Mouse (Mus musculus) liver, postnatal 0 days (tissue): Measurements from ENCODE around the gene Ttc39b. TPM values are rescaled to one million over a fixed set of nuclear protein-coding genes. Genes with fewer than 3 reads are reported as not detected.
"Not testable (repeated sequence)": the region's sequence is repeated elsewhere in the genome, so short reads cannot be mapped to it uniquely, and the experiment has no call there.

Experiments used
- ATAC-seq: fragments of 200-750 bp; cut with Nextera tagmentation; 2 replicates; pipeline ENCODE4 v1.8.0; 2017; ENCODE audit warnings: mild to moderate bottlenecking, moderate library complexity
- DNase-seq: peaks from one replicate; pipeline ENCODE4 v3.0.0-alpha.2; 2016
- H3K27ac ChIP-seq: fragments of 300-500 bp; sonication (generic); 2 replicates; pipeline ENCODE4 v1.5.1; 2014; ENCODE audit warnings: antibody characterized with exemption, moderate library complexity, mild to moderate bottlenecking, low read depth
- H3K27me3 ChIP-seq: fragments of 300-500 bp; sonication (generic); 2 replicates; pipeline ENCODE4 v1.6.1; 2014; ENCODE audit warnings: low read length, control low read depth, mixed read lengths; ENCODE audit not compliant: insufficient read depth
- H3K36me3 ChIP-seq: fragments of 300-500 bp; sonication (generic); replicated peaks from 2 replicates; pipeline ENCODE4 v1.6.1; 2014; ENCODE audit warnings: mild to moderate bottlenecking, control low read depth, low read length, moderate library complexity, mixed read lengths; ENCODE audit not compliant: insufficient read depth
- H3K4me1 ChIP-seq: fragments of 300-500 bp; sonication (generic); 2 replicates; pipeline ENCODE4 v1.6.1; 2014; ENCODE audit warnings: antibody characterized with exemption, mild to moderate bottlenecking, control low read depth; ENCODE audit not compliant: insufficient read depth
- H3K4me2 ChIP-seq: fragments of 300-500 bp; sonication (generic); 2 replicates; pipeline ENCODE4 v1.6.1; 2014; ENCODE audit warnings: low read depth, mild to moderate bottlenecking, low read length, moderate library complexity, mixed read lengths
- H3K4me3 ChIP-seq: fragments of 300-500 bp; sonication (generic); 2 replicates; pipeline ENCODE4 v1.5.1; 2014; ENCODE audit warnings: low read depth, low read length
- H3K9ac ChIP-seq: fragments of 300-500 bp; sonication (generic); replicated peaks from 2 replicates; pipeline ENCODE4 v1.6.1; 2014; ENCODE audit warnings: mild to moderate bottlenecking, moderate library complexity
- H3K9me3 ChIP-seq: fragments of 300-500 bp; sonication (generic); 2 replicates; pipeline ENCODE4 v1.6.1; 2016; ENCODE audit warnings: mild to moderate bottlenecking, control low read depth, low read length, mixed read lengths
- CTCF ChIP-seq: sonication (generic); IDR thresholded peaks from 2 replicates; pipeline ENCODE4 v1.5.1; 2016; ENCODE audit warnings: antibody characterized with exemption, low read depth
- EP300 ChIP-seq: IDR thresholded peaks from 2 replicates; pipeline ENCODE4 v1.6.1; 2016; ENCODE audit warnings: antibody characterized with exemption, low read depth, mild to moderate bottlenecking
- WGBS: fragments of 180-500 bp; shearing (Covaris S2); extraction: QIAGEN DNeasy Blood & Tissue Kit; methylation state at CpG from one replicate; pipeline ENCODE4 v1.1.7; 2014; ENCODE audit not compliant: insufficient replicate concordance; 5-methylcytosine and 5-hydroxymethylcytosine counted together
- polyA plus RNA-seq: library from polyadenylated mRNA; unstranded; fragments of >200 nt; fragmentation: Nextera tagmentation; extraction: Ambion mirVana; gene quantifications from 2 replicates; pipeline ENCODE4 v1.2.1, GENCODE M21; 2015

The Ttc39b gene
- polyA plus RNA-seq, 1 experiment from 2014 or later: 3.0 TPM

- TF ChIP-seq CTCF: no peak
- no peak for TF ChIP-seq EP300
- Histone ChIP-seq H3K9ac (no peak overlapping the region), H3K27me3 (0 out of 2 replicates have a peak, but pooled peaks cover 3% of the 10 kb centered on the region), H3K9me3 (no peaks in the 10 kb centered on the region), H3K36me3 (no peaks in the 10 kb centered on the region), H3K27ac (no peak overlapping the region), H3K4me3 (no peak overlapping the region), H3K4me1 (no peaks in the 10 kb centered on the region), H3K4me2 (no peak overlapping the region)
- DNase-seq (no peak), ATAC-seq (no peak)
- WGBS: 71% methylated on average over 10 of the region's 10 CpGs
These were observed 80.3 kb downstream of the Ttc39b start for GRCm38 (mm10) chr4:83243706-83244105.

GRCm38 (mm10) chr4:83241630-83242029 lies 82.4 kb downstream of the Ttc39b start:
- ATAC-seq (no peak), DNase-seq (no peak)
- no peak overlapping the region for H3K27ac ChIP-seq
- no peaks in the 10 kb centered on the region for H3K4me1 ChIP-seq
- H3K4me3 ChIP-seq: no peak overlapping the region
- no peaks in the 10 kb centered on the region for H3K36me3 ChIP-seq
- H3K9ac ChIP-seq: no peak overlapping the region
- 64% methylated on average over 5 of the region's 5 CpGs for WGBS
- no peaks in the 10 kb centered on the region for H3K9me3 ChIP-seq
- no peak overlapping the region for H3K4me2 ChIP-seq
- TF ChIP-seq CTCF: no peak
- TF ChIP-seq EP300: no peak
- H3K27me3 ChIP-seq: 0 out of 2 replicates have a peak, but pooled peaks cover 3% of the 10 kb centered on the region

- WGBS: 81% methylated on average over 5 of the region's 5 CpGs
- H3K4me1 ChIP-seq: no peaks in the 10 kb centered on the region
- H3K36me3 ChIP-seq: no peaks in the 10 kb centered on the region
- no peak overlapping the region for H3K4me3 ChIP-seq
- H3K9me3 ChIP-seq: no peaks in the 10 kb centered on the region
- DNase-seq: no peak
- TF ChIP-seq EP300 (no peak), CTCF (no peak)
- no peak for ATAC-seq
- 0 out of 2 replicates have a peak, but pooled peaks cover 3% of the 10 kb centered on the region for H3K27me3 ChIP-seq
- H3K4me2 ChIP-seq: no peak overlapping the region
- no peak overlapping the region for H3K9ac ChIP-seq
- H3K27ac ChIP-seq: no peak overlapping the region
These were observed 86.4 kb downstream of the Ttc39b start for GRCm38 (mm10) chr4:83237656-83238055.

GRCm38 (mm10) chr4:83235304-83235703 lies 88.8 kb downstream of the Ttc39b start:
- H3K4me2 ChIP-seq, DNase-seq, H3K27me3 ChIP-seq, ATAC-seq, H3K9ac ChIP-seq, H3K9me3 ChIP-seq, H3K36me3 ChIP-seq, H3K4me3 ChIP-seq, H3K27ac ChIP-seq, H3K4me1 ChIP-seq: not testable (repeated sequence)
- WGBS: 57% methylated on average over 1 of the region's 3 CpGs

- Histone ChIP-seq H3K9ac (no peak overlapping the region), H3K27me3 (no peaks in the 10 kb centered on the region), H3K4me3 (no peak overlapping the region), H3K4me2 (no peak overlapping the region), H3K36me3 (no peaks in the 10 kb centered on the region), H3K27ac (no peak overlapping the region), H3K4me1 (no peaks in the 10 kb centered on the region), H3K9me3 (no peaks in the 10 kb centered on the region)
- DNase-seq (no peak), ATAC-seq (no peak)
- 74% methylated on average over 11 of the region's 11 CpGs for WGBS
- TF ChIP-seq CTCF (no peak), EP300 (no peak)
These were observed 89.3 kb downstream of the Ttc39b start for GRCm38 (mm10) chr4:83234739-83235138.

- Histone ChIP-seq H3K9me3 (no peaks in the 10 kb centered on the region), H3K4me3 (no peak overlapping the region), H3K9ac (no peak overlapping the region), H3K27ac (no peak overlapping the region), H3K4me1 (no peaks in the 10 kb centered on the region), H3K36me3 (no peaks in the 10 kb centered on the region), H3K27me3 (no peaks in the 10 kb centered on the region), H3K4me2 (no peak overlapping the region)
- no peak for TF ChIP-seq EP300
- TF ChIP-seq CTCF: no peak
- ATAC-seq: no peak
- WGBS: 63% methylated on average over 7 of the region's 7 CpGs
- no peak for DNase-seq
These were observed 89.9 kb downstream of the Ttc39b start for GRCm38 (mm10) chr4:83234132-83234531.
